Mouse (Mus musculus): ENCODE measurements around the gene Rps6ka5. TPM values are rescaled to one million over a fixed set of nuclear protein-coding genes. Genes with fewer than 3 reads are reported as not detected.

The Rps6ka5 gene
- polyA plus RNA-seq, 1 experiment from 2014 or later: 6.1 TPM

GRCm38 (mm10) chr12:100527241-100527640 is 199.5 kb downstream of the Rps6ka5 start:
- Histone ChIP-seq H3K4me2 (peak overlapping the region; percentile 55), H3K9ac (no peak overlapping the region), H3K4me1 (peaks cover 12% of the 10 kb centered on the region), H3K9me3 (no peaks in the 10 kb centered on the region), H3K4me3 (peak overlapping the region; percentile 19; the same call in 1 of the 2 replicates), H3K27ac (no peak overlapping the region), H3K27me3 (no peaks in the 10 kb centered on the region), H3K36me3 (no peaks in the 10 kb centered on the region)
- WGBS: 63% methylated on average over 9 of the region's 9 CpGs
- ATAC-seq (ENCODE audit: insufficient number of reproducible peaks, insufficient read depth, low FRiP score, low TSS enrichment, low read depth): no peak

DNA sequence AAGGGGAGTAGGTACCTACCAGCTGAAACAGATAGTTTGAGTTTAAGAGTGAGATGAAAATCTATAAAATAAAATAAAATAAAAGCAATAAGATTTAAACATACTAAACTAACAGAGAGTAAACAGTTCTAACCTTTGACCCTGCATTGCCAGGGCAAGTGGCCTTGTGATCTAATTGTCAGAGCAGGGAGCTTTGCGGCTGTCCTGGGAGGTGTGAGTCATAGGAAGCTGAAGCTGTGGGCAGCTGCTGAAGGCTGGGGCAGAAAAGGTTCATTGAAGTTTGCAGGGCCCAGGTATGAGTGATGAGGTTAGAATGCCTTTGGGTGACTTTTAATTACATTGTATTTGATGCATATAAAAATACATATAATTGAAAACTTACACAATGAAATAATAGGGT is 200.8 kb downstream of the Rps6ka5 start:
- no peak for ATAC-seq (ENCODE audit: insufficient number of reproducible peaks, insufficient read depth, low FRiP score, low TSS enrichment, low read depth)
- H3K4me3 ChIP-seq: no peak overlapping the region
- 67% methylated on average over 1 of the region's 1 CpGs for WGBS
- no peaks in the 10 kb centered on the region for H3K36me3 ChIP-seq
- H3K27ac ChIP-seq: no peak overlapping the region
- H3K27me3 ChIP-seq: no peaks in the 10 kb centered on the region
- no peak overlapping the region for H3K9ac ChIP-seq
- H3K9me3 ChIP-seq: no peaks in the 10 kb centered on the region
- H3K4me1 ChIP-seq: peaks cover 15% of the 10 kb centered on the region
- no peak overlapping the region for H3K4me2 ChIP-seq

GRCm38 (mm10) chr12:100520794-100521186 is 206.0 kb downstream of the Rps6ka5 start, which contains the start of gene Ttc7b:
Gene Ttc7b (minus strand): TSS chr12:100520826.
- peaks cover 8% of the 10 kb centered on the region; the same call in 1 of the 2 replicates for H3K36me3 ChIP-seq
- H3K4me3 ChIP-seq: peak within 1 kb of the TSS; percentile 78
- H3K27ac ChIP-seq: peak within 1 kb of the TSS; percentile 78
- ATAC-seq (ENCODE audit: insufficient number of reproducible peaks, insufficient read depth, low FRiP score, low TSS enrichment, low read depth): 0 out of 2 replicates have a peak, but pooled peaks have one; percentile 39
- no peaks in the 10 kb centered on the region for H3K27me3 ChIP-seq
- peak within 1 kb of the TSS; percentile 95 for H3K9ac ChIP-seq
- H3K9me3 ChIP-seq: no peaks in the 10 kb centered on the region
- peak within 1 kb of the TSS; percentile 87 for H3K4me2 ChIP-seq
- H3K4me1 ChIP-seq: peaks cover 23% of the 10 kb centered on the region
- WGBS: 4% methylated on average over 20 of the region's 42 CpGs

GRCm38 (mm10) chr12:100520077-100520793 is 206.5 kb downstream of the Rps6ka5 start:
- H3K36me3 ChIP-seq: peaks cover 13% of the 10 kb centered on the region; the same call in 1 of the 2 replicates
- H3K9ac ChIP-seq: peak overlapping the region; percentile 95
- WGBS: under 1% methylated on average over 59 of the region's 76 CpGs
- H3K27ac ChIP-seq: peak overlapping the region; percentile 78
- H3K4me2 ChIP-seq: peak overlapping the region; percentile 87
- no peaks in the 10 kb centered on the region for H3K27me3 ChIP-seq
- H3K9me3 ChIP-seq: no peaks in the 10 kb centered on the region
- peak overlapping the region; percentile 78 for H3K4me3 ChIP-seq
- ATAC-seq (ENCODE audit: insufficient number of reproducible peaks, insufficient read depth, low FRiP score, low TSS enrichment, low read depth): 0 out of 2 replicates have a peak, but pooled peaks have one; percentile 57
- peaks cover 23% of the 10 kb centered on the region for H3K4me1 ChIP-seq

- Histone ChIP-seq H3K27ac (peak overlapping the region; percentile 78), H3K36me3 (peaks cover 13% of the 10 kb centered on the region; the same call in 1 of the 2 replicates), H3K9me3 (no peaks in the 10 kb centered on the region), H3K4me2 (peak overlapping the region; percentile 87), H3K4me3 (peak overlapping the region; percentile 78), H3K4me1 (peaks cover 23% of the 10 kb centered on the region), H3K9ac (peak overlapping the region; percentile 95), H3K27me3 (no peaks in the 10 kb centered on the region)
- 44% methylated on average over 7 of the region's 7 CpGs for WGBS
- no peak for ATAC-seq (ENCODE audit: insufficient number of reproducible peaks, insufficient read depth, low FRiP score, low TSS enrichment, low read depth)
These were observed 207.1 kb downstream of the Rps6ka5 start for GRCm38 (mm10) chr12:100519684-100520076.

- no peak overlapping the region for H3K27ac ChIP-seq
- H3K4me2 ChIP-seq: no peak overlapping the region
- H3K4me3 ChIP-seq: no peak overlapping the region
- H3K9me3 ChIP-seq: no peaks in the 10 kb centered on the region
- H3K4me1 ChIP-seq: peaks cover 23% of the 10 kb centered on the region
- no peak overlapping the region for H3K9ac ChIP-seq
- ATAC-seq (ENCODE audit: insufficient number of reproducible peaks, insufficient read depth, low FRiP score, low TSS enrichment, low read depth): no peak
- WGBS: 91% methylated on average over 9 of the region's 9 CpGs
- peaks cover 17% of the 10 kb centered on the region for H3K36me3 ChIP-seq
- no peaks in the 10 kb centered on the region for H3K27me3 ChIP-seq
These were observed 209.4 kb downstream of the Rps6ka5 start for GRCm38 (mm10) chr12:100517371-100517770.

DNA sequence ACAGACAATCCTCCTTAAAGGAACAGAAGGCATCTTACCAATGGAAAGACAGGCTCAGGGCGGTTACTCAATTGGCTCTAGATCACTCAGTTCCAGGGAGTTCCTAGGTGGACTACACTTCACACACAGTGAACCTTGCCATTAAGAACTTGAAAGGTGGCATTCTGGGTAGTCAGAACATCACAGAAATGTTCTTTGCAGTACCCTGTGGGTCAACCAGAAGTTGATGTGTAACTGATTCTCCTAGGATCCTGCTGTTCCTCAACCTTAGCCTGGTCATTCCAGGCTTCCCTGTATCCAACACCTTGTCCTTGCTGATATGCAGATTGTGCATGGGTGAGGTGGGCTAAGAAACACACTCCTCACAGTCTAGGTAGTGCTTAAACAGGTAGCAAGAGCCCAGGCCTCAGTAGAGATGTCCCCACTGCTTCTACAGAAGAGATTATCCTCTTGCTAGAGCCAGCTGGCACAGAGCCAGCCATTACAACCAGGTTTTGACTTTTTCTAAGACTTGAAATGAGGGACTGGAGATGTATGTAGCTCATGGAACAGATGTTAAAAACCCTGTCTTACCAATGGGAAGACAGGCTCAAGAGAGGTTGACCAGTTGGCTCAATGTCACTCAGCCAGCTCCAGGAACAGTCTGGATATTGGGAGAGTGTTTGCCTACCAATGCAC is 210.5 kb downstream of the Rps6ka5 start:
- H3K4me1 ChIP-seq: peaks cover 22% of the 10 kb centered on the region
- WGBS: 98% methylated on average over 1 of the region's 1 CpGs
- no peak for ATAC-seq (ENCODE audit: insufficient number of reproducible peaks, insufficient read depth, low FRiP score, low TSS enrichment, low read depth)

DNA sequence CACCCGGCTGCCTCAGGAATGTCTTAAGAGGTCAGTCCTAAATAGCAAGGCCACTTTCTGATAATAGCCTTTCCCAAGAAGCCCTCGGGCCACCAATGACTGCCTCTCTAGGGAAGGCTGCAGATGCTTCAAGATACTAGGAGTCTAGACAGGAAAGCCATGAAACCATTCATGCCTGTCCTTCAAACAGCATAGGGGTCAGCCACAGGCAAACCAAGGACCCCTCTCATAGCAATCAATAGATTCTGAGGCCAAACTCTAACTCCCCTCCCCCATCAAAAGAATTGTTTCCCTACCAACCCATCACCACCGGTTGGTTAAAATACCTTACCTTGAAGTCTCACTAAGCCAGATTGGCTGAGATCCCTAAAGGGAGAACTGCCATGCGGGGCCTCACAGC is 211.3 kb downstream of the Rps6ka5 start:
- Histone ChIP-seq H3K4me1 (peaks cover 21% of the 10 kb centered on the region), H3K4me3 (no peak overlapping the region), H3K36me3 (peaks cover 36% of the 10 kb centered on the region), H3K27me3 (no peaks in the 10 kb centered on the region), H3K9ac (no peak overlapping the region), H3K9me3 (peaks cover 4% of the 10 kb centered on the region; the same call in 1 of the 2 replicates), H3K4me2 (no peak overlapping the region), H3K27ac (no peak overlapping the region)
- WGBS: 85% methylated on average over 4 of the region's 4 CpGs
- ATAC-seq (ENCODE audit: insufficient number of reproducible peaks, insufficient read depth, low FRiP score, low TSS enrichment, low read depth): no peak

More for the DNA sequence above, 210.5 kb downstream of the Rps6ka5 start:
- Histone ChIP-seq H3K4me2 (no peak overlapping the region), H3K27ac (no peak overlapping the region), H3K4me3 (no peak overlapping the region), H3K27me3 (no peaks in the 10 kb centered on the region), H3K36me3 (peaks cover 28% of the 10 kb centered on the region), H3K9ac (no peak overlapping the region), H3K9me3 (peaks cover under 1% of the 10 kb centered on the region; the same call in 1 of the 2 replicates)

DNA sequence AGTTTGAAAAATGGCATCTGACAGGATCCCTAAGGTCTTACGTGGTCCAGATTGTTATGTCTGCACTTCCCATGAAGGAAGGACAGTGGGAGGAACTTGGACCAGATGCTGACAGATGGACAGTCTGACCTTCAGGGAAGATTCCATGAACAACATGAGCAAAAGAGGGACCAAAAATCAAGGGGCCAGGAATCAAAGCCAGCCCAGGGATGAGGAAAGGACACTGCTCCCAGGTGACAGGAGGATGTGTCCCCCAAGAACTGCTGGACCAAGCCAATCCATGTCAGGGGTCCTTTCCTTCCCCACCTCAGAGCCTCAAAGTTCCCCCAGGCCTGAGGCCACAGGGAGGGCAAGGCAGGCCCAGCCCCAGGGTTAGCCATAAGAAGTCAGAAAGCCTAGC is 212.2 kb downstream of the Rps6ka5 start:
- Histone ChIP-seq H3K27me3 (no peaks in the 10 kb centered on the region), H3K9ac (no peak overlapping the region), H3K4me3 (no peak overlapping the region), H3K36me3 (peaks cover 36% of the 10 kb centered on the region), H3K4me1 (peaks cover 15% of the 10 kb centered on the region), H3K9me3 (peaks cover 4% of the 10 kb centered on the region; the same call in 1 of the 2 replicates), H3K4me2 (no peak overlapping the region), H3K27ac (no peak overlapping the region)
- no peak for ATAC-seq (ENCODE audit: insufficient number of reproducible peaks, insufficient read depth, low FRiP score, low TSS enrichment, low read depth)
- WGBS: 81% methylated on average over 1 of the region's 1 CpGs

DNA sequence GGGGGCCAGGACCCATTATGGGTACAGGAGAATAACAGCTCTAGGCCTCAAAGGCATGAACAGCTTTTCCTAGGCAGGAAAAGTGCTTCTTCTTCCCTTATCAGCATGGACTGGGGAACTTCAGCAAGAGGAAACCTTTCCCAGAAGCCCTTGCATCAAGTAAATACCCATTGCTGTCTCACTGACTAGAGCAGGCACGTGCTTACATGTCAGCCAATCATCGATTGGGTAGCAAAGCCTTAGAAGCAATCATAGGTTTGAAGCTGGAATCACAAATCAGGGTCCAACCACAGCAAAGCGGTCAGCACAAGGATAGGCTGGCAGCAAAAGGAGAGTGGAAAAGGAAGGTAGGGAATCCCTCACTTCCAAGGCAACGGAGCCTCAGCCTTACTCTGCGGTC is 213.7 kb downstream of the Rps6ka5 start:
- Histone ChIP-seq H3K36me3 (peaks cover 36% of the 10 kb centered on the region), H3K4me1 (peaks cover 2% of the 10 kb centered on the region; the same call in 1 of the 2 replicates), H3K4me2 (no peak overlapping the region), H3K27me3 (no peaks in the 10 kb centered on the region), H3K9ac (no peak overlapping the region), H3K27ac (no peak overlapping the region), H3K9me3 (peaks cover 4% of the 10 kb centered on the region; the same call in 1 of the 2 replicates), H3K4me3 (no peak overlapping the region)
- WGBS: 91% methylated on average over 5 of the region's 5 CpGs
- no peak for ATAC-seq (ENCODE audit: insufficient number of reproducible peaks, insufficient read depth, low FRiP score, low TSS enrichment, low read depth)

DNA sequence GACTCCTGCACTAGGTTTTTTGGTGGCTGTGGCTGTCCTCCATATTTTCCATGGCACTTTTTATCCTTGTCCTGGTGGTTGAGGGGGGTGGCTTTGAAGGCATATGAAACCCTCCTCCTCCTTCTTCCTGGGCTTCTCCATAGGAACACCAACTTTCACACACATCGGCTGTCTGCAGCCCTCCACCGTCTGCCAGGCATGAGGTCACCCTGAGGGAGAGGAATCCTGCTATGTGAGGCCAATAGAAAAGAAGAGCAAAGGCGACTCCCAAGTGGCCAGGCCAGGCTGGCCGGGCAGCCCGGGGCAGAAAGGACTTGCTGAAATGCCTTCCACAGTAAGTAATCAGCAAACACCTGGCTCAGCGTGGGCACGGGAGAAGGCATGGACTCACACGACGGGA is 214.1 kb downstream of the Rps6ka5 start:
- Histone ChIP-seq H3K9me3 (peaks cover 4% of the 10 kb centered on the region; the same call in 1 of the 2 replicates), H3K4me1 (no peaks in the 10 kb centered on the region), H3K9ac (no peak overlapping the region), H3K27ac (no peak overlapping the region), H3K4me3 (no peak overlapping the region), H3K36me3 (peaks cover 39% of the 10 kb centered on the region), H3K27me3 (no peaks in the 10 kb centered on the region), H3K4me2 (no peak overlapping the region)
- no peak for ATAC-seq (ENCODE audit: insufficient number of reproducible peaks, insufficient read depth, low FRiP score, low TSS enrichment, low read depth)
- WGBS: 84% methylated on average over 9 of the region's 9 CpGs

Data from embryonic facial prominence, embryonic 13.5 days (tissue).